Mouse (Mus musculus) heart, embryonic 11.5 days (tissue): ENCODE data around the gene Rad51b. TPM values are rescaled to one million over a fixed set of nuclear protein-coding genes. Genes with fewer than 3 reads are reported as not detected.

Source experiments
- ATAC-seq: fragments of 200-750 bp; cut with Nextera tagmentation; replicated peaks from 2 replicates; pipeline ENCODE4 v1.8.0; 2017; ENCODE audit warnings: moderate library complexity; ENCODE audit not compliant: insufficient number of reproducible peaks, low FRiP score, low TSS enrichment
- H3K27ac ChIP-seq: fragments of 300-500 bp; sonication (generic); 2 replicates; pipeline ENCODE4 v1.5.1; 2014; ENCODE audit warnings: mild to moderate bottlenecking, low read depth, low read length
- H3K27me3 ChIP-seq: fragments of 300-500 bp; sonication (generic); 2 replicates; pipeline ENCODE4 v1.6.1; 2014; ENCODE audit warnings: mild to moderate bottlenecking, low read length, mixed read lengths; ENCODE audit not compliant: control insufficient read depth, insufficient read depth
- H3K36me3 ChIP-seq: fragments of 300-500 bp; sonication (generic); 2 replicates; pipeline ENCODE4 v1.6.1; 2014; ENCODE audit warnings: mild to moderate bottlenecking, low read length, moderate library complexity, mixed read lengths; ENCODE audit not compliant: control insufficient read depth, insufficient read depth
- H3K4me1 ChIP-seq: fragments of 300-500 bp; sonication (generic); 2 replicates; pipeline ENCODE4 v1.6.1; 2014; ENCODE audit warnings: low read length; ENCODE audit not compliant: control insufficient read depth, insufficient read depth
- H3K4me2 ChIP-seq: fragments of 300-500 bp; sonication (generic); 2 replicates; pipeline ENCODE4 v1.6.1; 2014; ENCODE audit warnings: mild to moderate bottlenecking, moderate library complexity
- H3K4me3 ChIP-seq: fragments of 300-500 bp; sonication (generic); 2 replicates; pipeline ENCODE4 v1.5.1; 2014; ENCODE audit warnings: low read depth, low read length
- H3K9ac ChIP-seq: fragments of 300-500 bp; sonication (generic); 2 replicates; pipeline ENCODE4 v1.6.1; 2014; ENCODE audit warnings: mild to moderate bottlenecking, low read depth, low read length, moderate library complexity
- H3K9me3 ChIP-seq: fragments of 300-500 bp; sonication (generic); replicated peaks from 2 replicates; pipeline ENCODE4 v1.6.1; 2016; ENCODE audit warnings: low read length; ENCODE audit not compliant: control insufficient read depth
- WGBS: fragments of 180-500 bp; shearing (Covaris S2); extraction: QIAGEN DNeasy Blood & Tissue Kit; methylation state at CpG from one replicate; pipeline ENCODE4 v1.1.7; 2014; ENCODE audit not compliant: insufficient replicate concordance; 5-methylcytosine and 5-hydroxymethylcytosine counted together
- polyA plus RNA-seq: library from polyadenylated mRNA; unstranded; fragments of >200 nt; fragmentation: Nextera tagmentation; extraction: Ambion mirVana; gene quantifications from 2 replicates; pipeline ENCODE4 v1.2.1, GENCODE M21; 2014

The Rad51b gene
- polyA plus RNA-seq, 1 experiment from 2014 or later: 6.4 TPM

DNA sequence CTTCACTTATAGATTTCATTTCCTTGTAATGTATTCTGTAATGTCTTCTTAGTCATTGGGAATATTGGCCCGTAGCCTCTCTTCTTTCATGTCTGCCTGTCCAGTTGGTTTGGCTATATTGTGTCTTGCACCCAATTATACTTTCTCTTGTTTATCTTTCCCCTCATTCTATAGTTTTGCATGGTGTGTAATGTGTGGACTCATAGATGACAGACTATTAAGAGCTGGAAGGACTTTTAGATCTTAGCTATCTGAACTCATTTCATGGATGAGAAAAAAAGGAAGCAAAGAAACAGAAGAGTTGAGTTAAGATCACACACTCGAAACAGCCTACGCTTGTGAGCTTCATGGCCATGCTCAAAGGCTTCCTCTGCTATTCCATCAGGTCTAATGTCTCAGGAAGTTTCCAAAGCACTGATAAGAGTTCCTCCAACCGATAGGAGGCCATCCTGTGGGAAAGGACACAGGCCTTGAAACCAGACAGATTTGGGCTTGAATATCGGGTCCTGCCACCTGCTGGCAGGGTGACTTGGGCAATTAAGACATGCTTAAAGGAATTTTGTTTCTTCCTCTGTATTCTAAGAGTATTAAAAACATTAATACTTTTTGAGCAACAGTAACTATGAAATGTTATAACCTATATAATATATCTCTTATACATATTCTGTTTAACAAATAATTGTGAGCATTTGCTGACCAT lies 216.1 kb downstream of the Rad51b start:
- Histone ChIP-seq H3K9me3 (no peaks in the 10 kb centered on the region), H3K27ac (no peak overlapping the region), H3K27me3 (no peaks in the 10 kb centered on the region), H3K4me1 (peaks cover 9% of the 10 kb centered on the region; the same call in 1 of the 2 replicates), H3K4me3 (no peak overlapping the region), H3K36me3 (no peaks in the 10 kb centered on the region), H3K4me2 (no peak overlapping the region), H3K9ac (no peak overlapping the region)
- 67% methylated on average over 5 of the region's 5 CpGs for WGBS
- no peak for ATAC-seq

DNA sequence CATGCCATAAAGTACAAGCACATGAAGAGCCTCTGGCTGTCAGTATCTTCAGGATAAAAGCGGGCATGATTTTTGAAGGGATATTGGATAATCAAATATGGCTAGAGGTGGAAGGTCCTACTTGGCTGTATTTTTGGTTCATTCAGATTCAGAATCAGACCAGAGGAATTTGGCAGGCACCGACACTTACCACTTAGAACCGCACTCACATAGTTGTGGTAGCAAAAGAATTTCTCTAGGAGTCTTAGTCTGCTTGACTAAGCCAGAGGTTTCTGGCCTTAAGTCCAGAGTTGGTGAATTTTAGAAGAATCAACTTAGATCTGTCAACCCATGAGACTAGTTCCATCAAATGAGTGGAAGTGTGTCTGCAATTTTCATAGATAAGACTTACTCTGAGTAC lies 217.6 kb downstream of the Rad51b start:
- no peaks in the 10 kb centered on the region for H3K27me3 ChIP-seq
- no peaks in the 10 kb centered on the region for H3K36me3 ChIP-seq
- H3K27ac ChIP-seq: no peak overlapping the region
- 91% methylated on average over 3 of the region's 3 CpGs for WGBS
- no peaks in the 10 kb centered on the region for H3K9me3 ChIP-seq
- no peak overlapping the region for H3K9ac ChIP-seq
- H3K4me3 ChIP-seq: no peak overlapping the region
- no peak for ATAC-seq
- H3K4me2 ChIP-seq: no peak overlapping the region
- peaks cover 9% of the 10 kb centered on the region; the same call in 1 of the 2 replicates for H3K4me1 ChIP-seq

DNA sequence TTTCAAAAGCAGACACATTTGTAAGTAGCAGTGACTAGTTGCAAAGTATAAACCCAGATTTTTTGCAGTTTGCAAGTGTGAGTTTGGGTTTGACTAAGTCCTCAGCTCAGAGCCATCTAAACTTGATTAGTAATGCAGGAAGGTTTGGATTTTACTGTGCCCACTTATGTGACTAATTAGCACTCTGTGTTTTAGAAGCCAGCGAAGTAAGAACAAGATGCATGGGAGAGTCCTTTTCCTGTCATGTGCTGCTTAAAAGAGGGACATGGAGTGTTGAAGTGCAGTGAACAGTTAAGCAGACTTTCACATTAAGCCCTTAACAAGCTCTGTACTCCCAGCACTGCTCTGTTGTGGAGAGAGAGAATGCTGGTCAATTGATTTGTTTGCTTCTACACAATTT lies 225.3 kb downstream of the Rad51b start:
- no peak for ATAC-seq
- no peak overlapping the region for H3K27ac ChIP-seq

DNA sequence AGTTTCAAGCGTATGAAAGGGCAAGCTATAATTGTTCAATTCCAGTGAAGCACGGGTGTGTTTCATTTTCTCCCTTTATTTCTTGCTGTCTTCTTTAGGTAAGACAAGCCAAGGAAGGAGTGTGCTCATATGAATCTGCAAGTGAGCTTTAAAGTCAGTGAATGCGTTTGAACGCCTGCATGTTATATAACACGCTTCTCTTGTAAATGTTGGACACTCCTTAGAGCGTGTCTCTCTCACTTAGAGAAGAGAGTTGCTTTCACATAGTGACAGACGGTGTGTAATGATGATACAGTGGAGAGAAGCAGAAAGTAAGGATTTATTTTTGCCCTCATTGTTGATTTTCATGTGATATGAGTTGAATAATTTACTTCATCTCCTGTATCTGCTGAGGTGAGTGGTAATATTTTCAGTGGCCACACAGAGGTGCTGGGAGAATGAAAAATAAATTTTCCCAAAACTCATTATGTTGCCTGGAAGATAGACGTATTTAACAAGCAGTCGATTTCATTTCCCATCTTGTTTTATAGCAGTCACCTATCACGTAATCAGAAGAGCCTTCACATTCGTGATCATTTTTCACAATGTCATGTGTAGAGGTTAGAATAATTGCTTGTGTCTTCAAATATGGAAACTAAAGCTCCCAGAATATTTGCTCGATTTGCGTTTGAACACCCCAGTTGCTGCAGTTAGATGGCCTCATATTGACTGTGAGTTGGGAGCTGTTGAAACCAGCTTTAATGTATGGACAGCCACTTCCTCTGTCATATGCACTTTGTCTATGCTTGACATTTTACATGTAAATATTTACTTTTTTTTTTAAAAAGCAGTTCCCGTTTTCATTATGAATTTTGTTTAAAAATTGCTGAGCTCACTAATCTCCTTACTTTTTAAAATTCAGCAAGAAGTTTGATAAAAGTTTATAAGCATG lies 228.1 kb downstream of the Rad51b start:
- no peaks in the 10 kb centered on the region for H3K9me3 ChIP-seq
- 75% methylated on average over 14 of the region's 14 CpGs for WGBS
- ATAC-seq: no peak

More for the DNA sequence above, 225.3 kb downstream of the Rad51b start:
- Histone ChIP-seq H3K4me1 (peaks cover 3% of the 10 kb centered on the region; the same call in 1 of the 2 replicates), H3K36me3 (no peaks in the 10 kb centered on the region), H3K9ac (no peak overlapping the region), H3K4me2 (no peak overlapping the region), H3K4me3 (no peak overlapping the region), H3K27me3 (no peaks in the 10 kb centered on the region), H3K9me3 (no peaks in the 10 kb centered on the region)
- WGBS: 35% methylated on average over 1 of the region's 1 CpGs

DNA sequence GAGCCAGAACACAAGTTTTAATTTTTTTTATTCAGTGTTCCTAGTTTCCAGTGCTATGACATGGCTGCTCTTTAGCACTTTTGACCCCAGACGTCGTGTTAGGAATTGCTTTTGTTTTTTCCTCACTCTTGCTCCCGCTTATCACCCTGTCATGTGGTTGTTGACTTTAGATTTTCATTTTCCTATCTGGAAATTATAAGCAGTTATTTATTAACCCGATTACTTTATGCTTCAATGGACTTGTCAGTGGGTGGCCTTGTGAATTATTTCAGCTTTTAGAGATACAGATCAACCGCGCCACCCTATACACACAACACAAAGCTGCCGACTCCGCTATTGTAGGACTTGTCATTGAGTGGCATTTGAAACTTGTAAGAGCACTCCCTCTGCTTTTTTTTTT lies 228.8 kb downstream of the Rad51b start:
- H3K4me2 ChIP-seq: no peak overlapping the region
- WGBS: 70% methylated on average over 8 of the region's 8 CpGs
- ATAC-seq: no peak

More for the DNA sequence above, 228.1 kb downstream of the Rad51b start:
- Histone ChIP-seq H3K4me2 (no peak overlapping the region), H3K4me1 (peaks cover 3% of the 10 kb centered on the region; the same call in 1 of the 2 replicates), H3K27me3 (no peaks in the 10 kb centered on the region), H3K27ac (no peak overlapping the region), H3K9ac (no peak overlapping the region), H3K36me3 (no peaks in the 10 kb centered on the region), H3K4me3 (no peak overlapping the region)

DNA sequence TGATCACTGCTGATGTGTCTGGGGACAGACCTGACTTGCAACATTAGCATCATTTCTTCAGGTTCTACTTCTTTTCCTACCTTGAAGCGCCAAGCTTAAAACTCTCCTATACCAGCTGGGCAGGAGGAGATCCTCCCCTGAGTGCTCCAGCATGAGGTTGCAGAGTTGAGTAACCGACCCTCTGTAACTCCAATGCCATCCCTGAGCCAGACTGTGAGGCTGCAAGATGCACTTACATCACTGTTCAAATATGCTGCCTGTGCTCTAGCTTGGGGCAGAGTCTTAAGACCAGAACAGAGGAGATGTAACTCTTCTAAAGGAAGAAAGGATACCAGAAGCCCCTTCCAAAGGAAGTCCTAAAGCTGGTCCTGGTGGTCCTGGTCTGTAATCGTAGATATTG lies 230.1 kb downstream of the Rad51b start:
- H3K9ac ChIP-seq: no peak overlapping the region
- 68% methylated on average over 3 of the region's 3 CpGs for WGBS
- no peak overlapping the region for H3K4me3 ChIP-seq
- H3K27me3 ChIP-seq: no peaks in the 10 kb centered on the region
- no peak overlapping the region for H3K27ac ChIP-seq
- H3K36me3 ChIP-seq: no peaks in the 10 kb centered on the region
- H3K9me3 ChIP-seq: no peaks in the 10 kb centered on the region
- peaks cover 10% of the 10 kb centered on the region for H3K4me1 ChIP-seq
- no peak overlapping the region for H3K4me2 ChIP-seq
- no peak for ATAC-seq

More for the DNA sequence above, 228.8 kb downstream of the Rad51b start:
- Histone ChIP-seq H3K4me1 (peaks cover 3% of the 10 kb centered on the region; the same call in 1 of the 2 replicates), H3K27ac (no peak overlapping the region), H3K4me3 (no peak overlapping the region), H3K36me3 (no peaks in the 10 kb centered on the region), H3K9ac (no peak overlapping the region), H3K9me3 (no peaks in the 10 kb centered on the region), H3K27me3 (no peaks in the 10 kb centered on the region)

DNA sequence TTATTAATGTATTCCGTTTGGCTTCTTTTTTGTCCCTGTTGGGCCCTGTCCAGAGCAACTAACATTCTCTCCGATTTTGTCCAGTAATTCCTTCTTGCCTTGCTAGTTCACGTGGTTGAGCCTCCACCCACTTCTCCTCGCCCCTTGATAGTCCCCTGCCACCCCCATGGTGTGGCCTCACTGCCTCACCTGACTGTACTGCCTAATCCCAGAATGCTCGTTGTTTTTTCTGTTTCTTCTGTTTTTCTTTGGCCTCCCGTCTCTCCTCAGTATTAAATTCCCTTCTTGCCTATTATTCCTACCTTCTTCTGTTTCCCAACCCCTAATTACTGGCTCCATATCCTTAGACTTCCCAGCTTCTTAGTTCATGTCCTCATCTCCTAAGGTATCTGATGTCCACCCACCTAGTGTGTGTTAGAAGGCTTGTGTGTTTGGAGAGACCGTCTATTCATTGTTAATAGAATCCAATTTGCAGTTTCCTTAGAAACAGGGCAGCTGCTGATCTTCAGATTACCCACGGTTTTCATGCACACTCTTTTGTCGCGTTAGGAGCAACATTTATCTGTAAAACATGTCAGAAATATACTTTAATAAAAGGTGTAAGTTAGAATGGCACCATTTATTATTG lies 233.3 kb downstream of the Rad51b start:
- Histone ChIP-seq H3K4me2 (no peak overlapping the region), H3K4me1 (peaks cover 16% of the 10 kb centered on the region), H3K27ac (no peak overlapping the region), H3K36me3 (no peaks in the 10 kb centered on the region), H3K9me3 (no peaks in the 10 kb centered on the region), H3K27me3 (no peaks in the 10 kb centered on the region), H3K4me3 (no peak overlapping the region), H3K9ac (no peak overlapping the region)
- no peak for ATAC-seq
- 78% methylated on average over 10 of the region's 10 CpGs for WGBS
